Mouse (Mus musculus) thymus, adult 2 months (tissue): ENCODE data around the gene Plk4.
"Not testable (repeated sequence)": the region's sequence is repeated elsewhere in the genome, so short reads cannot be mapped to it uniquely, and the experiment has no call there.

Experiments
- CTCF ChIP-seq: fragments of 200-500 bp; IDR thresholded peaks from 2 replicates; pipeline ENCODE4 v1.5.1; 2012; ENCODE audit warnings: mild to moderate bottlenecking, control low read depth, low read length, moderate library complexity, borderline replicate concordance; ENCODE audit not compliant: control insufficient read depth, poor library complexity, insufficient read depth; ENCODE audit errors: extremely low read depth
- POLR2A ChIP-seq: fragments of 200-500 bp; IDR thresholded peaks from 2 replicates; pipeline ENCODE4 v1.6.1; 2012; ENCODE audit warnings: mild to moderate bottlenecking, low read length, control low read depth, moderate library complexity; ENCODE audit not compliant: control insufficient read depth, poor library complexity, insufficient read depth; ENCODE audit errors: extremely low read depth

DNA sequence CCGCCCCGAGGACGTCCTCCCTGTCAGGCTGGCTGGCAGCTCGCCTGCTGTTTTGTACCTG, 47.0 kb downstream of the Plk4 start, which contains the start of gene Abhd18:
- not testable (repeated sequence) for TF ChIP-seq CTCF, POLR2A
